Mouse (Mus musculus) C2C12 (cell line): ENCODE data around the gene Hes5. TPM values are rescaled to one million over a fixed set of nuclear protein-coding genes. Genes with fewer than 3 reads are reported as not detected.

Source experiments
- H3K27me3 ChIP-seq: one replicate; pipeline ENCODE4 v1.6.1; 2011; ENCODE audit not compliant: control insufficient read depth, insufficient read depth, insufficient read length
- H3K36me3 ChIP-seq: one replicate; pipeline ENCODE4 v1.6.1; 2011; ENCODE audit not compliant: control insufficient read depth, insufficient read depth
- H3K4me3 ChIP-seq: one replicate; pipeline ENCODE4 v1.5.1; 2011; ENCODE audit warnings: mild to moderate bottlenecking, control low read depth; ENCODE audit not compliant: poor library complexity, insufficient read depth, severe bottlenecking
- H3K79me2 ChIP-seq: one replicate; pipeline ENCODE4 v1.6.1; 2011; ENCODE audit not compliant: control insufficient read depth, insufficient read depth
- H3K79me3 ChIP-seq: one replicate; pipeline ENCODE4 v1.6.1; 2011; ENCODE audit warnings: low read depth, control low read depth
- H3ac ChIP-seq: one replicate; pipeline ENCODE3; 2011; ENCODE audit warnings: low read depth; ENCODE audit not compliant: control insufficient read depth, insufficient read length
- CEBPB ChIP-seq: IDR thresholded peaks from one replicate; pipeline ENCODE4 v1.6.1; 2011; ENCODE audit warnings: low read depth, mild to moderate bottlenecking, control low read depth, moderate library complexity
- CTCF ChIP-seq: IDR thresholded peaks from one replicate; pipeline ENCODE4 v1.5.1; 2011; ENCODE audit not compliant: control insufficient read depth, insufficient read depth, insufficient read length
- FOSL1 ChIP-seq: IDR thresholded peaks from one replicate; pipeline ENCODE4 v1.8.0; 2011; ENCODE audit warnings: mild to moderate bottlenecking, low read length; ENCODE audit not compliant: poor library complexity, insufficient read depth, severe bottlenecking
- MAX ChIP-seq: IDR thresholded peaks from one replicate; pipeline ENCODE4 v1.6.1; 2011; ENCODE audit warnings: mild to moderate bottlenecking, control low read depth
- MYOD1 ChIP-seq: IDR thresholded peaks from one replicate; pipeline ENCODE4 v1.6.1; 2011; ENCODE audit warnings: low read depth; ENCODE audit not compliant: control insufficient read depth, insufficient read length
- MYOG ChIP-seq: IDR thresholded peaks from one replicate; pipeline ENCODE4 v1.6.1; 2011; ENCODE audit not compliant: control insufficient read depth, insufficient read length; ENCODE audit errors: extremely low read depth
- USF1 ChIP-seq: IDR thresholded peaks from one replicate; pipeline ENCODE4 v1.6.1; 2011; ENCODE audit warnings: low read depth, mild to moderate bottlenecking, control low read depth, moderate library complexity
- polyA plus RNA-seq: library from polyadenylated mRNA; unstranded; fragments of >200 nt; fragmentation: generic; extraction: Trizol; gene quantifications from one replicate; pipeline ENCODE4 v1.2.1, GENCODE M21; 2012; ENCODE audit warnings: missing spikeins

The Hes5 gene
- polyA plus RNA-seq, 1 experiment = not detected

DNA sequence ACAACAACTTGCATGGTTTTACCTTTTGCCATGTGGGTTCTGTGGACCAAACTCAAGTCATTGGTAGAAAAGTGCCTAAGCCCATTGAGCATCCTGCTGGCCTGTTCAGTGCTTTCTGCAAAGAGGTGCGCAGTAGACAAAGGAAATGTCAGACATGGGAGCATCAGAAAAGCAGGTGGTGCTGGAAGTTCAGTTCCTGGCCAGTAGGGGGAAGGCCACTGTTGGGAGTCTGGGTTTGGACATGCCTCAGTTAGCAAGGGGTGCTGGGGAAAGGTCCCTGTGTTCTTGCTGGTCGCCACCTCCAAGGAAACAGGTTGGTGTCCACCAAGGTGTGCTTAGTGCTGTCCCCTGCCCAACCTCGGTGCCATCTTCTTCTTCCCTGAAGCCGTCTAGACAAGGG is 19.4 kb downstream of the Hes5 start:
- no peaks in the 10 kb centered on the region for H3K79me3 ChIP-seq
- H3K4me3 ChIP-seq = no peak overlapping the region
- TF ChIP-seq CEBPB (no peak), MYOG (no peak), MYOD1 (no peak), FOSL1 (no peak), CTCF (no peak), USF1 (no peak), MAX (no peak)
- peaks cover 49% of the 10 kb centered on the region for H3K36me3 ChIP-seq
- no peaks in the 10 kb centered on the region for H3K79me2 ChIP-seq
- no peaks in the 10 kb centered on the region for H3K27me3 ChIP-seq
- H3ac ChIP-seq = no peak overlapping the region

DNA sequence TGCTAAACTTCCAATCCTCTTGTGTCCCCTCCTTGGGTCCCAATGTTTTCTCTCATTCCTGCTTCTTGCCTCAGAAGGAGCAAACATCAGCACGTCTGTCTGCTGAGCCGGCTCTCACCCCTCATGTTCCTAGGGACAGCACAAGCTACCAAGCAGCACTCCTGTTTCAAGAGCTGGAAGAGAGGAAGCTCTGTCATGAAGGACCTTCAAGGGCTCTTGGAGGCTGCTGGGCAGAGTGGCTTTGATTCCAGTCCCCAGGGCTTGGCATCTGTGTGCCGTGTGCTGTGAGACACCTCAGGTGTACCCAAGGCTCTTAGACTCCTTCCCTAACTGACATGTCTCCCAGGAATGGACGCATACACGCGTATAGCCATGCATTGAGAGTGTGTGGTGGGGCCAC is 20.4 kb downstream of the Hes5 start:
- H3K27me3 ChIP-seq = no peaks in the 10 kb centered on the region
- H3ac ChIP-seq = no peak overlapping the region
- no peak overlapping the region for H3K4me3 ChIP-seq
- no peaks in the 10 kb centered on the region for H3K79me2 ChIP-seq
- TF ChIP-seq MYOG = no peak
- no peak for TF ChIP-seq FOSL1
- TF ChIP-seq MAX = no peak
- TF ChIP-seq MYOD1 = no peak
- no peak for TF ChIP-seq CEBPB
- TF ChIP-seq CTCF = no peak
- no peak for TF ChIP-seq USF1
- no peaks in the 10 kb centered on the region for H3K79me3 ChIP-seq
- H3K36me3 ChIP-seq = peaks cover 39% of the 10 kb centered on the region

DNA sequence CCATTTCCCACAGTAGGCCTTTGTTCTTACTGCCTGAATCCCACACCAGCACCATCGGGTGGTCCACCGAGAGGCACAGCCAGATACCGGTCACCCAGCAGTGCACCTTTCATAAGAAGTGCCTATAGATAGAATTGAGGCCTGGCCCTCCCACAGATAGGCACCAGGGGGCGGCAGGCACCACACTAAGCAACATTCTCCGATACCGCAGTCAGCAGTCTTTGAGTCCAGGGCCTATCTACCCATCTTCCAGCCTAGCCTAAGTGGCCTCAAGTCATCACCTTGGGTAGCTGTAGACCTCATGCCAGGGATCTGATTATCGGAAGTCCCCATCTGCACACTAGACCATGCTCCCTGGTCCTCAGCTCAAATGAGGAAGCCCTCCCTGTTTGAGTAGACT is 20.8 kb downstream of the Hes5 start:
- peaks cover 1% of the 10 kb centered on the region for H3K27me3 ChIP-seq
- no peak overlapping the region for H3ac ChIP-seq
- no peaks in the 10 kb centered on the region for H3K79me2 ChIP-seq
- TF ChIP-seq MYOG (no peak), CTCF (no peak), MYOD1 (no peak), FOSL1 (no peak), CEBPB (no peak), MAX (no peak), USF1 (no peak)
- H3K4me3 ChIP-seq = no peak overlapping the region
- peaks cover 35% of the 10 kb centered on the region for H3K36me3 ChIP-seq
- no peaks in the 10 kb centered on the region for H3K79me3 ChIP-seq

DNA sequence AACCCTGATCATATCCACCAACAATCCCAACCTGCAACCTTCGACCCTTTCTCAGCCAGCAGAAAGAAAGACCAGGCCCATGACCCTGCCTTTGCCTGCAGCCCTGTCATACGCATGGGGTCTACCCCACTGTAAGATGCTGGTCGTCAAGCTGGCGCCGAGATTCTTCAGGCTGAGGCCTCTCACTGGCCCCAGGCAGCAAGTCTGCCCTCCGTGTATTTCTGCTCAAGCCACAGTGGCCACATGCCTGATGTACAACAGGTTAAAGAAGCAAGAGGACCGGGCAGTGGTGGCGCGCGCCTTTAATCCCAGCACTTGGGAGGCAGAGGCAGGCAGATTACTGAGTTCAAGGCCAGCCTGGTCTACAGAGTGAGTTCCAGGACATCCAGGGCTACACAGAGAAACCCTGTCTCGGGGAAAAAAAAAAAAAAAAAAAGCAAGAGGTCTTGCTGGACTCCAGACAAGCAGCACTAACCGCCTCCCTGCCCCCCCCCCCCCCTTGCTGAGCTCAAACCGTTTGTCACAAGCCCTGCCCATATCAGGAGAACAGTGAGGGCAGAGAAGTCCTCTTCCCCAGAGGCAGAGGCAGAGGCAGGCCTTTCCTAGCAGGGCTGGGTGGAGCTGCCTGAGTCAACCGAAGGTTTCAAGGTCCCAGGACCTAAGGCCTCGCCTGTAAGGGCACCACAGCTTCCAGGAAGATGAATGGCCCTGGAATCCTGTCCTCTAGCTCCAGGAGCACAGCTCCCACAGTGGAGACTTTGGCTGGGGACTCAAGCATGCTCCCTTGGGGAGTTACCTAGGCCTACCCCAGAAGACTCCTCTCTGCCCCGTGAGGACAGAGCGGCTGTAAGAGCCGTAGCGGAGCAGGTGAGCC is 21.8 kb downstream of the Hes5 start:
- Histone ChIP-seq H3K4me3 (no peak overlapping the region), H3ac (no peak overlapping the region), H3K36me3 (peaks cover 27% of the 10 kb centered on the region), H3K79me2 (no peaks in the 10 kb centered on the region), H3K27me3 (peaks cover 11% of the 10 kb centered on the region), H3K79me3 (no peaks in the 10 kb centered on the region)
- TF ChIP-seq CEBPB (no peak), FOSL1 (no peak), MAX (no peak), USF1 (no peak), MYOG (no peak)

DNA sequence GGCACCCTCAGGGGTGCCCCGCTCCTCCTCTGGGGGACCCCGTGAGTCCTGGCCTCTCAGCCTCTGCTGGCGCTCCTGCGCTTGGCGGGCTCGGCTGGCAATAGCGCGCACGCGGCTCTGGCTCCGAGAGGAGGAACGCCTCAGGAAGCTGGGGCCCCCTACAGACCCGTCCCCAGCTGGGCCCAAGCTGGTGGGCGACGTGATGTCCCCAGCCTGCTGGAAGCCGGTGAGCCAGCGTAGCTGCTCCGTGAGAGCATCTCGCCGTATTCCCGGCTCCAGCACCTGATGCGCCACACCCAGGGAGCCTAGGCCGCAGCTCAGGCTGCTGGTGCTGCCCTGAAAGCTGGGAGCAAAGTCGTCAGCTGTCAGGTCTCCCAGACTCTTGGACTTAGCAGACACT is 23.0 kb downstream of the Hes5 start:
- H3K4me3 ChIP-seq = no peak overlapping the region
- H3K79me2 ChIP-seq = no peaks in the 10 kb centered on the region

DNA sequence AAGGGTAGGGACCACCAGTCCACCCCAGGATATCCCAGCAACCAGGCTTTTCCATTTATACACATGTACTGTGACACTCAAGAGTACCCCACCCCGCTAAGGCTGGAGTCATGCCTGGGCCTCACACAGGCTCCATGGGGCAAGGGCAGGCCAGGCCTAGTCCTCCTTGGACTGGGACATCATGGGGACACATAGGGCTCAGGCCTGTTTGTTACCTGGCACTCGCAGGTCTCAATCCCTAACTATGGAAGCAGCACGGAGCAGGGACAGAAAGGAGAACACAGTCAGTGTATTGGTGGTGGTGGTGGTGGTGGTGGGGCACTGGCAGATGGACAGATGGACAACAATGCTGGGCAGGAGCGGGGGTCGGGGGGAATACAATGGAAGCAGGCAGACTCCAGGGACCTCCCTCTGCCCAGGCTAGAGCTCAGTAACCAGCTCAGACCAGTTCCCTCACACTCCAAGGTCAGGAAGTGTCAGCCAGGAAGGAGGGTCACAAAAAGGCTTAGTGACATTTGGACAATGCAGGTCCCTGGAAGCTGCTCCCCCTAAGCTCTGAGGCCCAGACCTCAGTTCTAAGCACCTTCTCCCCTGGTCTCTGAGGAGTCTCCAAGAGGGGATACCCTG is 24.5 kb downstream of the Hes5 start:
- Histone ChIP-seq H3K4me3 (no peak overlapping the region), H3ac (no peak overlapping the region), H3K79me2 (no peaks in the 10 kb centered on the region), H3K36me3 (peaks cover 9% of the 10 kb centered on the region), H3K79me3 (no peaks in the 10 kb centered on the region), H3K27me3 (peaks cover 39% of the 10 kb centered on the region)
- TF ChIP-seq MYOG (no peak), USF1 (no peak), CTCF (no peak), MYOD1 (no peak), MAX (no peak), FOSL1 (no peak), CEBPB (no peak)

More for the DNA sequence above, 23.0 kb downstream of the Hes5 start:
- TF ChIP-seq USF1 = no peak
- H3ac ChIP-seq = no peak overlapping the region
- H3K27me3 ChIP-seq = peaks cover 24% of the 10 kb centered on the region
- peaks cover 14% of the 10 kb centered on the region for H3K36me3 ChIP-seq
- no peaks in the 10 kb centered on the region for H3K79me3 ChIP-seq
